Mouse (Mus musculus) heart, embryonic 12.5 days (tissue): ENCODE measurements around the gene Prx. TPM values are rescaled to one million over a fixed set of nuclear protein-coding genes. Genes with fewer than 3 reads are reported as not detected.

Experiments
- ATAC-seq: fragments of 200-750 bp; cut with Nextera tagmentation; 2 replicates; pipeline ENCODE4 v1.8.0; 2017; ENCODE audit warnings: moderate TSS enrichment, moderate library complexity; ENCODE audit not compliant: insufficient number of reproducible peaks, low FRiP score
- H3K27ac ChIP-seq: fragments of 300-500 bp; sonication (generic); 2 replicates; pipeline ENCODE4 v1.5.1; 2016; ENCODE audit warnings: mild to moderate bottlenecking, moderate library complexity; ENCODE audit not compliant: poor library complexity, severe bottlenecking
- H3K27me3 ChIP-seq: fragments of 300-500 bp; sonication (generic); replicated peaks from 2 replicates; pipeline ENCODE4 v1.6.1; 2016; ENCODE audit warnings: mild to moderate bottlenecking, moderate library complexity
- H3K36me3 ChIP-seq: fragments of 300-500 bp; sonication (generic); 2 replicates; pipeline ENCODE4 v1.6.1; 2016; ENCODE audit warnings: mild to moderate bottlenecking, moderate library complexity
- H3K4me1 ChIP-seq: fragments of 300-500 bp; sonication (generic); replicated peaks from 2 replicates; pipeline ENCODE4 v1.6.1; 2016; ENCODE audit warnings: mild to moderate bottlenecking
- H3K4me2 ChIP-seq: fragments of 300-500 bp; sonication (generic); 2 replicates; pipeline ENCODE4 v1.6.1; 2016; ENCODE audit warnings: mild to moderate bottlenecking, moderate library complexity
- H3K4me3 ChIP-seq: fragments of 300-500 bp; sonication (generic); 2 replicates; pipeline ENCODE4 v1.5.1; 2016; ENCODE audit warnings: mild to moderate bottlenecking
- H3K9ac ChIP-seq: fragments of 300-500 bp; sonication (generic); 2 replicates; pipeline ENCODE4 v1.6.1; 2016; ENCODE audit warnings: mild to moderate bottlenecking, moderate library complexity
- H3K9me3 ChIP-seq: fragments of 300-500 bp; sonication (generic); replicated peaks from 2 replicates; pipeline ENCODE4 v1.6.1; 2016; ENCODE audit warnings: mild to moderate bottlenecking, moderate library complexity
- WGBS: fragments of 180-500 bp; shearing (Covaris S2); methylation state at CpG from one replicate; pipeline ENCODE4 v1.1.7; 2016; 5-methylcytosine and 5-hydroxymethylcytosine counted together
- polyA plus RNA-seq: library from polyadenylated mRNA; unstranded; fragments of >200 nt; fragmentation: Nextera tagmentation; extraction: Ambion mirVana; gene quantifications from 2 replicates; pipeline ENCODE4 v1.2.1, GENCODE M21; 2016

Gene Prx
- polyA plus RNA-seq, 1 experiment from 2014 or later, result 3.5 TPM

DNA sequence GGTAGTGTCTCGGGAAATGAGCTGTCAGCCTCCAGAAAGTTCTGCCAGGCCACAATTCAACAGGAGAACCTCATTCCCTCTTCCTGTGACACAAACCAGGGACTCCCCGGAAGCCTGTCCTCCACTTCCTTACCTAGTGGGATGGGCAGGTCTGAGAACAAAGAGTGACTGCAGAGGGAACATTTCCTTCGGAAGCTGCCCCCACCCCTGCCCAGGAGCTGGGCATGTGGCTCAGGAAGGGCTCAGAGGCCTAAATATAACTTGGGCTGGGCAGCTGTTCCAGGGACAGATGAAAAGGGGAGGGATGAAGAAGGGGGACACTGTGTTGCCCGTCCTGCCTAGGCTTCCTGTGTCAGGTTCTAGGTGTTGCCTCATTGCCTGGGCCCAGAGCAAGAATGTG lies 2.5 kb downstream of the Prx start:
- ATAC-seq, result no peak
- no peaks in the 10 kb centered on the region for H3K9me3 ChIP-seq
- WGBS, result 31% methylated on average over 4 of the region's 4 CpGs
- peak overlapping the region; percentile 20 for H3K27ac ChIP-seq
- H3K9ac ChIP-seq, result 0 out of 2 replicates have a peak overlapping the region, but pooled peaks have one; percentile 6
- H3K27me3 ChIP-seq, result no peaks in the 10 kb centered on the region
- H3K36me3 ChIP-seq, result no peaks in the 10 kb centered on the region
- no peak overlapping the region for H3K4me3 ChIP-seq
- no peak overlapping the region for H3K4me2 ChIP-seq
- H3K4me1 ChIP-seq, result peaks cover 26% of the 10 kb centered on the region

DNA sequence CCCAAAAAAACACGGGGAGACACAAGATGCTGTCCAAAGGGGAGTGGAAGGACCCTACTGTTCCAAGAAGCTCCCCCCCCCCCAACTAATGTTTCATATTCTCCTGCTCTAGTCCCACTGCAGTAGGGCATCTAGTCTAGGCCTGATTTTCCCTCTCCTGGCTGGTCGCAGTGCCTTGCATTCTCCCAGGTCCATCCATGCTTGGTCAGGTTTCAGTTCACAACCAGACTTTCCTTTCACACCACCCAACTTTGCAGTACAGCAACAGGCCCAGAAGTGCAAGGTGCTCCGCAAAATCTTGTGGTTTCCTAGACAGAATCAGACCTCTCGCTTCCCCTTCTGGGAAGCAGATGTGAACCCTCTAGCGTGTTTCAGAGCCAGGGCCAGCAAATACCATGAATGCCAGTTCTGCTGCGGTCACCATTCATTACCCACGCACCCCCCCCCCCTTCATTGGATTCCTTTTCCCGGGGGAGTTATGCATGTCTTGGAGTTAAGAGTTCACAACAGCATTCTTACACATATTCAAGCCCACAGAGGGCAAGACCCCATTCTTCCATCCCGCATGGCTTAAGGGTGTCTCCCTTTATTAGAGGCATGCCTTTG lies 7.7 kb downstream of the Prx start:
- H3K27ac ChIP-seq, result peak overlapping the region; percentile 98
- peak overlapping the region; percentile 59 for H3K4me3 ChIP-seq
- H3K9me3 ChIP-seq, result no peaks in the 10 kb centered on the region
- peak overlapping the region; percentile 69 for H3K4me2 ChIP-seq
- H3K4me1 ChIP-seq, result peaks cover 22% of the 10 kb centered on the region
- H3K36me3 ChIP-seq, result no peaks in the 10 kb centered on the region
- 0 out of 2 replicates have a peak overlapping the region, but pooled peaks have one; percentile 13 for H3K9ac ChIP-seq
- ATAC-seq, result no peak
- H3K27me3 ChIP-seq, result no peaks in the 10 kb centered on the region
- WGBS, result 47% methylated on average over 9 of the region's 9 CpGs

DNA sequence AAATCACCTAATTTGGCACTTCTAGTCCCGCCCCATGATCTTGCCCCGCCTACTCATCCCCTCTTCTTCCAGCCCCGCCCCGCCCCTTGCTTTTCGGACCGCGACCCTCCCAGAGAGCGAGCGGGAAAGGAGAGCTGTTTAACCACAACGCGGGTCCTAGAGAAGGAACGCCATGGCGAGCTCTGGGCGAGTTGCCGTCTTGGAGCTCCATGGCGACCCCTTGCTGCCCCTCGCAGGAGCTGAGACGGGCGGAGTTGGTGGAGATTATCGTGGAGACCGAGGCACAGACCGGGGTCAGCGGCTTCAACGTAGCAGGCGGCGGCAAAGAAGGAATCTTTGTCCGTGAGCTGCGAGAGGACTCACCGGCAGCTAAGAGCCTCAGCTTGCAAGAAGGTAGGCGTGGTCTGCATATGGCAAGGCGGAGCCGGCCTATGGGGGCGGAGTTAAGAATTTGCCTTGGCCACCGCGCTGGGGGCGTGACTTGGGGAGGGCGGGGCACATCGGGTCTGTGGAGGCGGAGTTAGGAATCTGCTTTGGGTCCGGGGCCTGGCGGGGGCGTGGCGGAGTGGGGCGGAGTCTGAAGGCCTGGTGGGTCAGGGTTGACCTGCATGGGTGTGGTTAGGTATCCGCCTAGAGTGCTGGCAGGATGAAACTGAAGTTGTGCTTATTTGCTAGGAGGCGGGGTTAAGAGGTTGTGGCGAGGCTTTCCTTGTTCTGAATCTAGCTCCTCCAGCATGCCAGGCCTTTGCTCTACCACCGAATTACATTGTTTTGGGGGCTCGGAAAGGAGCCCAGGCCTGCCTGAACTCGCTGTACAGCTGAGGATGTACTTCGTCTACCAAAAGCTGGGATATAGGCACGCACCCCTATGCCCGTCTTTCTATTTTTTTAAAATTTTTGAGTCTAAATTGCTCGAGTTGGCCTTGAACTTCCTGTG lies 8.9 kb downstream of the Prx start:
- peak; percentile 97 for ATAC-seq
- Histone ChIP-seq H3K36me3 (no peaks in the 10 kb centered on the region), H3K4me1 (peaks cover 18% of the 10 kb centered on the region), H3K9ac (peak overlapping the region; percentile 72), H3K4me2 (peak overlapping the region; percentile 69), H3K9me3 (no peaks in the 10 kb centered on the region), H3K27me3 (no peaks in the 10 kb centered on the region), H3K27ac (peak overlapping the region; percentile 98), H3K4me3 (peak overlapping the region; percentile 59)
- WGBS, result under 1% methylated on average over 54 of the region's 54 CpGs

DNA sequence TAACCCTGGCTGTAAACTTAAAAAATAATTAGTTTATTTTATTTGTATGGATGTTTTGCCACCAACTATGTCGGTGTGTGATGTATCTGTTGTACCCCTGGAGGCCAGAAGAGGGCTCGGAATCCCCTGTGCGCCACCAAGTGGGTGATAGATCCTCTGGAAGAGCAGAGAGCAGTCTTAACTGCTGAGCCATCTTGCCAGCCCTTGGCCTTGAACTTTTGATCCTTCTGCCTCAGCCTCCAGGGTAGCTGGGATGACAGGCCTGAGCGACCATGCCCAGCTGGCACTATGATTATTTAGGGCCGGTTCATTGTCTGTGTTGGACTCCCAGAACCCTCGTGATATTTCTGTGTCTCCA lies 9.5 kb downstream of the Prx start:
- H3K27me3 ChIP-seq, result no peaks in the 10 kb centered on the region
- peak overlapping the region; percentile 69 for H3K4me2 ChIP-seq
- no peaks in the 10 kb centered on the region for H3K36me3 ChIP-seq
- H3K9ac ChIP-seq, result no peak overlapping the region
- peak; percentile 73 for ATAC-seq
- peak overlapping the region; percentile 98 for H3K27ac ChIP-seq
- H3K9me3 ChIP-seq, result no peaks in the 10 kb centered on the region
- 23% methylated on average over 6 of the region's 6 CpGs for WGBS
- peaks cover 17% of the 10 kb centered on the region for H3K4me1 ChIP-seq
- H3K4me3 ChIP-seq, result peak overlapping the region; percentile 59

DNA sequence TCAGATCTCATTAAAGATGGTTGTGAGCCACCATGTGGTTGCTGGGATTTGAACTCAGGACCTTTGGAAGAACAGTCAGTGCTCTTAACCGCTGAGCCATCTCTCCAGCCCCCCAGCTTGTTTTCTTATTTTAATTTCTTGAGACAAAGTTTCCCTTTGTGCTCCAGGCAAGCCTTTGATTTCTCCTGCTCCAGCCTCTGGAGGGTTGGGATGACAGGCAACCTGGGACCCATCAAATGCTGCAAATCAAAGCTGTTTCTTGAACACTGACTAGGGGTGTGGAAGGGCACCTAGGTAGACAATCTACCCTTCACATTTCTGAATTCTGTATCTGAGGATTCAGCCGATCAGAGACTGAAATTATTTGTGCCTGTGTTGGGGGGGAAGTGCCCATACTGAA lies 11.7 kb downstream of the Prx start:
- 86% methylated on average over 2 of the region's 2 CpGs for WGBS
- no peaks in the 10 kb centered on the region for H3K9me3 ChIP-seq
- no peaks in the 10 kb centered on the region for H3K36me3 ChIP-seq
- H3K27me3 ChIP-seq, result no peaks in the 10 kb centered on the region
- H3K27ac ChIP-seq, result no peak overlapping the region
- peaks cover 17% of the 10 kb centered on the region for H3K4me1 ChIP-seq
- H3K9ac ChIP-seq, result no peak overlapping the region
- H3K4me3 ChIP-seq, result no peak overlapping the region
- H3K4me2 ChIP-seq, result no peak overlapping the region
- ATAC-seq, result no peak

DNA sequence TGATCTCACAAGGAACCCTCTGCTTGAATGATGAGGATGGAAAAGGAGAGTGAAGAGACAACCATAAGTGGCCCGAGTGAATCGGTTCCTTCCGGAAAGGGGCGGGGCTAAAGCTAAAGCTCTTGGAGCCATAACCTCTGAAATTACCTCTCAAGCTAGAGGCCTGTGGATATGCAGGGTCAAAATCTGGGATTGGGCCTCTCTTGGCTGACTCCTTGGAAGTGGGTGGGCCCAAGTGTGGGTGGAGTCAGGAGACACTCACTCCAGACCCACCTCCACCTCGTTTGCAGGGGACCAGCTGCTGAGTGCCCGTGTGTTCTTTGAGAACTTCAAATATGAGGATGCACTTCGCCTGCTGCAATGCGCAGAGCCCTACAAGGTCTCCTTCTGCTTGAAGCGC lies 15.8 kb downstream of the Prx start:
- ATAC-seq, result no peak; the same call in 1 of the 2 replicates
- Histone ChIP-seq H3K9me3 (0 out of 2 replicates have a peak, but pooled peaks cover 5% of the 10 kb centered on the region), H3K4me3 (no peak overlapping the region), H3K4me2 (no peak overlapping the region), H3K27me3 (no peaks in the 10 kb centered on the region), H3K27ac (no peak overlapping the region), H3K9ac (no peak overlapping the region), H3K36me3 (peaks cover 30% of the 10 kb centered on the region), H3K4me1 (no peaks in the 10 kb centered on the region)
- WGBS, result 73% methylated on average over 9 of the region's 9 CpGs

DNA sequence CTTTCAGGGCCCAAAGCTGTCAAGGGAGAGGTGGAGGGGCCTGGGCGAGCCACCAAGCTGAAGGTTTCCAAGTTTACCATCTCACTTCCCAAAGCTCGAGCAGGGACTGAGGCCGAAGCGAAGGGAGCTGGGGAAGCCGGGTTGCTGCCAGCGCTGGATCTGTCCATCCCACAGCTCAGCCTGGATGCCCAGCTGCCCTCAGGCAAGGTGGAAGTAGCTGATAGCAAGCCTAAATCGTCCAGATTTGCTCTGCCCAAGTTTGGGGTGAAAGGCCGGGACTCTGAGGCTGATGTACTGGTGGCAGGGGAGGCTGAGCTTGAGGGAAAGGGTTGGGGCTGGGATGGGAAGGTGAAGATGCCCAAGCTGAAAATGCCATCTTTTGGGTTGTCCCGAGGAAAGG lies 19.2 kb downstream of the Prx start:
- Histone ChIP-seq H3K4me3 (no peak overlapping the region), H3K4me2 (no peak overlapping the region), H3K36me3 (peaks cover 31% of the 10 kb centered on the region), H3K4me1 (peaks cover 8% of the 10 kb centered on the region), H3K27ac (no peak overlapping the region), H3K27me3 (no peaks in the 10 kb centered on the region), H3K9ac (no peak overlapping the region), H3K9me3 (0 out of 2 replicates have a peak, but pooled peaks cover 7% of the 10 kb centered on the region)
- WGBS, result 80% methylated on average over 9 of the region's 9 CpGs
- ATAC-seq, result no peak

DNA sequence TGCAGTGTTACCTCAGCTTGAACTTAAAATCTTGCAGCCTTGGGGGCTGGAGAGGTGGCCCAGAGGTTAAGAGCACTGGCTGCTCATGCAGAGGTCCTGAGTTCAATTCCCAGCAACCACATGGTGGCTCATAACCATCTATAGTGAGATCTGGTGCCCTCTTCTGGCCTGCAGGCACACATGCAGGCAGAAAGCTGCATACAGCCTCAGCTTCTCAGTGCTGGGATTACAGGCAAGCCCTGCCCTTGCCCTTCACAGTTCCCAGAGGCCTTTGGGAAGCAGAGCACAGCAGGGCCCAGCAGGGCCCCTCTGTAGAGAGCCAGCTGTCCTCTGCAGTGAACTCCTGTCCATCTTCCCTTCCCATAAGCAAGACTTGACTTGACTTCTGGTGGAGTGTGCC lies 21.0 kb downstream of the Prx start:
- Histone ChIP-seq H3K27me3 (no peaks in the 10 kb centered on the region), H3K9me3 (0 out of 2 replicates have a peak, but pooled peaks cover 7% of the 10 kb centered on the region), H3K4me2 (no peak overlapping the region), H3K36me3 (peaks cover 31% of the 10 kb centered on the region), H3K4me1 (peaks cover 8% of the 10 kb centered on the region), H3K9ac (no peak overlapping the region), H3K4me3 (no peak overlapping the region), H3K27ac (no peak overlapping the region)
- no peak for ATAC-seq

DNA sequence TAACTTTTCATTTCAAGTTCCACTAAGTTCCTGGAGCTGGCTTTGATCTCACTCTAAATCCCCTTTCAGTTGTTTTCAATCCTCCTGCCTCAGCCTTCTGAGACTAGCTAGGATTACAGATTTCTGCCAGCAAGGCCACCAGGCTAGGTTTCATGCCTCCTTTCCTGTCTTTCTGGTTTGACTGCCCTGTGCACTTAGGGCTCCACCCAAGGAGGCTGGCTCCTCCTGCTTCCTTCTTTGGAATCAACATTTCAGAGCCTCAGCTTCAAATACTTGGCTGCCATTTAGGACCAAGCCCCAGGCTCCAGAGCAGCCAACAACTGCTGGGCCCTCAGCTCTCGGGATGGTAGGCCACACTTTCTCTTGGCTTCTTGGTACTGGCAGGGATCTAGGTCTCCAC lies 21.5 kb downstream of the Prx start:
- Histone ChIP-seq H3K4me2 (no peak overlapping the region), H3K9ac (no peak overlapping the region), H3K4me1 (peaks cover 13% of the 10 kb centered on the region), H3K27me3 (no peaks in the 10 kb centered on the region), H3K9me3 (0 out of 2 replicates have a peak, but pooled peaks cover 7% of the 10 kb centered on the region), H3K4me3 (no peak overlapping the region), H3K36me3 (peaks cover 31% of the 10 kb centered on the region), H3K27ac (no peak overlapping the region)
- no peak for ATAC-seq
- WGBS, result 61% methylated on average over 1 of the region's 1 CpGs

DNA sequence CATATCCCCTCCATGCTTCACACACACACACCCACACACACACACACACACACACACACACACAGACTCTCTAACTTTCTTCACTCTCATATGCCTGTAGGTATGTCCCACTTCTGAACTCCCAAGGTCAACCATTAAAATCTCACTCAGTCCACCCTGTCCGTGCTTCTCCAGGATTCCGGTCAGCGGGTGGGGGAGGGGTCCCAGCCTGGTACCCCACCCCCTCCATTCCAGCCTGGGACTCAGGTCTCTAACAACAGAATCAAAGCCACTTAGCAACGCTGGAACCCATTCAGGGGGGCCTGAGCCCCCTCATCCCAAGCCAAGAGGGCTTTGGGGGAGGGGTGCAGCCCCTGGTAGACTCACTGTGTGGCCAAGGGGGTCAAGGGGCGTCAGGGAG lies 23.8 kb downstream of the Prx start, which contains the start of gene Hipk4:
TSS of gene Hipk4 (plus strand) at position 301 of the 400 bp plus-strand sequence.
- ATAC-seq, result no peak
- H3K9ac ChIP-seq, result no peak within 1 kb of the TSS
- peaks cover 18% of the 10 kb centered on the region; the same call in 1 of the 2 replicates for H3K36me3 ChIP-seq
- H3K27ac ChIP-seq, result no peak within 1 kb of the TSS
- peaks cover 20% of the 10 kb centered on the region for H3K4me1 ChIP-seq
- H3K27me3 ChIP-seq, result no peaks in the 10 kb centered on the region
- WGBS, result 53% methylated on average over 5 of the region's 5 CpGs
- no peak within 1 kb of the TSS for H3K4me2 ChIP-seq
- H3K9me3 ChIP-seq, result 0 out of 2 replicates have a peak, but pooled peaks cover 7% of the 10 kb centered on the region
- H3K4me3 ChIP-seq, result no peak within 1 kb of the TSS

DNA sequence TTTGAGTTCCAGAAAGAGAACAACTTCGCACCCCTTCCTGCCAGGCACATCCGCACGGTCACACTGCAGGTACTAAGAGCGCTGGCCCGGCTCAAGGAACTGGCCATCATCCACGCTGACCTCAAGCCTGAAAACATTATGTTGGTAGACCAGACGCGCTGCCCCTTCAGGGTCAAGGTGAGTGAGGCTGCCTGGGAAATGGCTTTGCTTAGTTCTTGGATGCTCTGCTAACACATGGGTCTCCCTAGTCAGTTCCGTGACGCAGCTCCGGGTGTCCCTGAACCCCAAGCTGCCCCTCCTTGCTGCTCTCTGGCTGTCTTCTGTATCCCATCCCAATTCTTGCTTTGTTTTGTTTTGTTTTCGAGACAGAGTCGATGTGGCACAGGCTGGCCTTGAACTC lies 24.7 kb downstream of the Prx start:
- Histone ChIP-seq H3K9me3 (0 out of 2 replicates have a peak, but pooled peaks cover 7% of the 10 kb centered on the region), H3K27ac (no peak overlapping the region), H3K9ac (no peak overlapping the region), H3K36me3 (peaks cover 12% of the 10 kb centered on the region; the same call in 1 of the 2 replicates), H3K27me3 (no peaks in the 10 kb centered on the region), H3K4me3 (no peak overlapping the region), H3K4me2 (no peak overlapping the region), H3K4me1 (peaks cover 20% of the 10 kb centered on the region)
- no peak for ATAC-seq
- 90% methylated on average over 13 of the region's 13 CpGs for WGBS
